Mouse (Mus musculus) ES-Bruce4 (cell line): ENCODE data around the gene Suz12.

Experiments
- CTCF ChIP-seq: IDR thresholded peaks from one replicate; pipeline ENCODE4 v1.8.1; 2011; ENCODE audit warnings: low read depth, low read length
- POLR2A ChIP-seq: IDR thresholded peaks from one replicate; pipeline ENCODE4 v1.8.1; 2011; ENCODE audit warnings: low read length; ENCODE audit not compliant: insufficient read depth

- TF ChIP-seq CTCF (peak; percentile 79), POLR2A (no peak)
These were observed 49.9 kb downstream of the Suz12 start for GRCm38 (mm10) chr11:80042615-80043418.
